Mouse (Mus musculus): Measurements from ENCODE around the gene Cops9. TPM values are rescaled to one million over a fixed set of nuclear protein-coding genes. Genes with fewer than 3 reads are reported as not detected.

Gene Cops9
- polyA plus RNA-seq, 1 experiment from 2014 or later = 661 TPM

DNA sequence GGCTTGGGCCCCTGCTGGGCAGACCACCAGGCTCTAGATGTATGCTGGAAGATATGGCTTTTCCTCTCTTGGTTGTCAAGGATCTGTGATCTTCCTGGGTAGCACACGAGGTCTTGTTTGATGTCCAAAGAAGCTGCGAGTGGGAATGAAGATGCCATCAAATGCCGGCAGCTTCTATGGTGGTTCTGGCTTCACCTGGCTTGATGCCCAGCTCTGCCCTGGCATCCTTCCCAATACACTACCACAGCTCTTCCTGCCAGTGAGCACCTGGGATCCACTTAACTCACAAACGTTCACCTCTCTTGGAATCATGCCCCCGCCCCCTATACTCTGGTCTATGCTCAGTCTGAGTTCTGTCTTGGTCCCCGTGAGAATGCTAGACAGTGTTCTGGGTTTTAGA lies 25.3 kb upstream of the Cops9 start:
- Histone ChIP-seq H3K36me3 (no peaks in the 10 kb centered on the region), H3K4me3 (replicated peaks) (no peak overlapping the region), H3K9me3 (replicated peaks) (peaks cover 5% of the 10 kb centered on the region; the same call in 1 of the 2 replicates), H3K27ac (replicated peaks) (no peak overlapping the region), H3K9ac (replicated peaks) (no peak overlapping the region), H3K4me1 (no peaks in the 10 kb centered on the region), H3K4me2 (no peak overlapping the region), H3K27me3 (replicated peaks) (no peaks in the 10 kb centered on the region)
- no peak for ATAC-seq (ENCODE audit: low FRiP score)
- WGBS = 58% methylated on average over 6 of the region's 6 CpGs

DNA sequence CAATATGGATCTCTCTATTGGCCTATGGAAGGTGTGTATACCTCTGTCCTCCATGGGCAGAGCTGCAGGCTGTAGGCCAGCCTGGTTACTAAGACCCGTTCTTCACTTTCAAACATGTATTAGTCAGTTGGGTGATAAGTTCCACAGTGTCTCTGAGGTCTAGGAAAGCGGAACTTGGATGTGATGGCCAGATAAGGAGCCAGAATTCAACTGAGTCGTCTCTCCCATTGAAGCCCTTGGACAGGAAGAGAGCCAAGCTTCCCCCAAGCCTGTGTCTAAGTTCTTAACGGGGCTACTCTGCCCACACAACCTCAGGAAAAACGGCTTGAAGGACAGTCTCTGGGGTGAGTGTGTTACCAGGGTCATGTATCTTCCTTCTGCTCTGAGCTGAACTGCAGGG lies 17.6 kb upstream of the Cops9 start:
- no peak overlapping the region for H3K4me3 ChIP-seq (replicated peaks)
- H3K4me1 ChIP-seq = no peaks in the 10 kb centered on the region
- no peaks in the 10 kb centered on the region for H3K36me3 ChIP-seq
- 77% methylated on average over 5 of the region's 5 CpGs for WGBS
- no peak overlapping the region for H3K4me2 ChIP-seq
- no peak overlapping the region for H3K27ac ChIP-seq (replicated peaks)
- ATAC-seq (ENCODE audit: low FRiP score) = no peak
- H3K27me3 ChIP-seq (replicated peaks) = no peaks in the 10 kb centered on the region
- no peaks in the 10 kb centered on the region for H3K9me3 ChIP-seq (replicated peaks)
- H3K9ac ChIP-seq (replicated peaks) = no peak overlapping the region

DNA sequence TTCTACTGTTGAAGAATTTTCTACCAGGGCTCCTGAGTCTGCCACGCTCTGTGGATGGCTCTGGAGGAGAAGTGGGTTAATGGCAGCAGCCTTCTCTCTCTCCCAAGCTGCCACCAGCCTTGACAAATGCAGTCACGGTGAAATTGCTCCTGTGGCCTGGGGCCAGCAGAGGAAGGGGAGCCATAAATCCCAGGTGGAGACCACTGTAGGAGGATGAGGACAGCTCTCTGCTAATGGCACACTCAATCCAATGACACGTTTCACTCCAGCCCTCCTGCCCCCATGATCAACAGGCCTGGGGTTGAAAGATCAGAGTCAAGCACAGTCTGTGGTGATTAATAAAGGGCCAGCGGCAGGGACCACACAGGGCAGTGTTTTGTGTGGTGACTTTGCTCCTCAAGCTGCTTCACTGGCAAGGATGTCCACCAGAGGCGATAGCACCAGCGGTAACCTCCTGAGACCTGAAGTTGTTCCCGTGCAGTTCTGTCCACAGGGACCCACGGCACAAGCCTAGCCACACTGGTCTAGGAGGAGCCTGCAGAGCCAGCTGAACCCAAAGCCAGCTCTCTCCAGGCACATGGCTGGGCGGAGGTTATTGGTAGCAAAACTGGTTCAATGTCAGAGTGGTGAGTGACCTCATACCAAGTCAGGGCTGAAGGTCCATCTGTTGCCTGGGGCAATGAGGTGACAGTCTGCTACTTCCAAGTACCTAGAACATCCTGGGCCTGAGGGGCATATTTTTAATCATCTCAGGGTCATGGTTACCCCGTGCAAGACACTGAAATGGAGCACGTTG lies 15.4 kb upstream of the Cops9 start:
- Histone ChIP-seq H3K27me3 (replicated peaks) (no peaks in the 10 kb centered on the region), H3K27ac (replicated peaks) (no peak overlapping the region), H3K4me2 (no peak overlapping the region), H3K4me3 (replicated peaks) (no peak overlapping the region), H3K36me3 (no peaks in the 10 kb centered on the region), H3K9me3 (replicated peaks) (no peaks in the 10 kb centered on the region), H3K4me1 (no peaks in the 10 kb centered on the region), H3K9ac (replicated peaks) (no peak overlapping the region)
- ATAC-seq (ENCODE audit: low FRiP score) = no peak
- WGBS = 63% methylated on average over 11 of the region's 11 CpGs

DNA sequence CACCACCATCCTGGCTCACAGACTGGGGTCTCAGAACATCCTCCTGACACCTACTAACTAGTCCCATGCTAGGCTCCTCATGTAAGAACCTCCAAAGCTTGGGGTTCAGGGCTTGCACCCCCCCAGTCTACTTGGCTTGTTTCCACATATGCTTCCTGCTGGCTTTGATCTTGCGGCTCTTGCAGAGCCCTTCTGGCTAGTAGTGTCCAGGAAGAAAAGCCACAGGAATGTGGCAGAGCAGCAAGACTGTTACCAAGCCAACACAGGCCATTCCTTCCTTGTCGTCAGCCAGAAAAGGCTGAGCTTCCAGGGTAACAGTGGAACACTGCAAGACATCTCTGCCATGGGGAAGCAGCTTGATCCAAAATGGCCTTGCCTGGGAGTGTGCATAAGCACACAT lies 12.9 kb upstream of the Cops9 start:
- no peak overlapping the region for H3K9ac ChIP-seq (replicated peaks)
- no peaks in the 10 kb centered on the region for H3K9me3 ChIP-seq (replicated peaks)
- H3K4me3 ChIP-seq (replicated peaks) = no peak overlapping the region
- H3K36me3 ChIP-seq = no peaks in the 10 kb centered on the region
- no peaks in the 10 kb centered on the region for H3K27me3 ChIP-seq (replicated peaks)
- 0 out of 2 replicates have a peak, but pooled peaks cover 7% of the 10 kb centered on the region for H3K4me1 ChIP-seq
- WGBS = 60% methylated on average over 2 of the region's 2 CpGs
- no peak for ATAC-seq (ENCODE audit: low FRiP score)
- H3K27ac ChIP-seq (replicated peaks) = no peak overlapping the region
- no peak overlapping the region for H3K4me2 ChIP-seq

DNA sequence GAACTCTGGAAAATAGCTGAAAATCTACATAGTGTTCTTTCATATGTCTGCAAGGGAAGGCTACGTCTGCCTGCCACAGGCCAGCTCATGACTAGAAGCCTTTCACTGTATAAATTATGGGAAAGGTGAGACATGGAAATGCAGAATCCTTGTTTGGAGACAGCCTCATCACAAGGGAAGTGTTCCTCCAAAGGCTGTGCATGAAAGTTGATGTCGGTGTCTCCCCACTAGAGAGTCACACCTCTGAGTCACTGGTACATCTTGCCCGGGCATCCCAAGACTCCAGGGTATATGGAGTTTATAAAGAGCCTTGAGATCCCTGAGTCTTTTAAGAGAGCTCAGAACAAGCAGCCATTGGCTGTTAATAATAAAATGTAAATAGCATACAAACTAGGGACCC lies 11.4 kb upstream of the Cops9 start:
- Histone ChIP-seq H3K9ac (replicated peaks) (no peak overlapping the region), H3K4me2 (no peak overlapping the region), H3K36me3 (no peaks in the 10 kb centered on the region), H3K4me1 (peaks cover 7% of the 10 kb centered on the region; the same call in 1 of the 2 replicates), H3K4me3 (replicated peaks) (no peak overlapping the region), H3K27me3 (replicated peaks) (no peaks in the 10 kb centered on the region), H3K9me3 (replicated peaks) (no peaks in the 10 kb centered on the region), H3K27ac (replicated peaks) (no peak overlapping the region)
- no peak for ATAC-seq (ENCODE audit: low FRiP score)
- WGBS = 90% methylated on average over 3 of the region's 3 CpGs

DNA sequence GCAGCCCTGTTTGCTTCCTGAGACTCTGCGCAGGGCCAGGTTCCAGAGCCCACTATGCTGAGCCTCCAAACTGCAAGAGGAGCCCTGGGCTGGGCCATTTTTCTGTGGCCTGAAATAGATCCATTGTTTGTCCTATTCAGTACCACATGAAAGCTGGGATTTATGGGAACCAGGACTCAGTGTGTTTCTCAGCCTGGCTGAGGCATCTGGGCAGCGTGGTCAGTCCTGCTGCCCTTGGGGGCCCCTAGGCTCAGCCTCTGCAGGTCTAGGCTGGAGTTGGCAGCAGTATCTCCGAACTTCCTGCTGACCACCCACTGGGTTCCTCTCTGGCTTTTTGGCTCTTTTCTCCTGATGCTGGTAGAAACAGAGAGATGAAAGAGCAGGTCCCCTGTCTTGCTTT lies 9.7 kb upstream of the Cops9 start:
- Histone ChIP-seq H3K4me2 (no peak overlapping the region), H3K4me1 (peaks cover 15% of the 10 kb centered on the region), H3K27ac (replicated peaks) (0 out of 2 replicates have a peak overlapping the region, but pooled peaks have one; percentile 13), H3K9ac (replicated peaks) (no peak overlapping the region), H3K9me3 (replicated peaks) (no peaks in the 10 kb centered on the region), H3K27me3 (replicated peaks) (0 out of 2 replicates have a peak, but pooled peaks cover under 1% of the 10 kb centered on the region), H3K36me3 (no peaks in the 10 kb centered on the region), H3K4me3 (replicated peaks) (no peak overlapping the region)
- WGBS = 34% methylated on average over 3 of the region's 3 CpGs
- ATAC-seq (ENCODE audit: low FRiP score) = no peak

DNA sequence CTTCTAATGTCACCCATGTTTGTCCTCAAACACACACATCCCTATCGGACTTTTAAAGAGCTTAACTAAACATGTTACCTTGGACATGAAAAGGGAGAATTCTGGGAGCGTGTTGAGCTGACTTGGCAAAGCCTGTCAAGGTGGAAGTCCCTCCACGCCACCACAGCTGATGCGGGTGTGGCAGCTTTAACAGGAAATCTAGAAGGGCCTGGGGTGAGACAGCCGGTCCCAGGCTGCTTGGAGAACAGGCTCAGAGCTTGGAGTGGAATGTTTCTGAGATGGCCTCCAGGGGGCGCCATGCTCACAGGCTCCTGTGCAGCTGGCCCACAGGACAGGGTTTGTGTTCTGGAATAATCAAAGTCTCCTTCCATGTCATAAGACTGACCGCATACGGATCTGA lies 6.9 kb upstream of the Cops9 start, which contains the start of gene Otos:
TSS of gene Otos (minus strand) at position 169 of the 400 bp plus-strand sequence.
- peak within 1 kb of the TSS; percentile 28 for H3K4me2 ChIP-seq
- H3K9me3 ChIP-seq (replicated peaks) = no peaks in the 10 kb centered on the region
- 28% methylated on average over 8 of the region's 8 CpGs for WGBS
- peak; percentile 69; the same call in 1 of the 2 replicates for ATAC-seq (ENCODE audit: low FRiP score)
- no peaks in the 10 kb centered on the region for H3K36me3 ChIP-seq
- H3K27ac ChIP-seq (replicated peaks) = 0 out of 2 replicates have a peak within 1 kb of the TSS, but pooled peaks have one; percentile 13
- H3K4me1 ChIP-seq = peaks cover 15% of the 10 kb centered on the region
- H3K9ac ChIP-seq (replicated peaks) = 0 out of 2 replicates have a peak within 1 kb of the TSS, but pooled peaks have one; percentile 1
- H3K27me3 ChIP-seq (replicated peaks) = 0 out of 2 replicates have a peak, but pooled peaks cover 3% of the 10 kb centered on the region
- H3K4me3 ChIP-seq (replicated peaks) = no peak within 1 kb of the TSS

DNA sequence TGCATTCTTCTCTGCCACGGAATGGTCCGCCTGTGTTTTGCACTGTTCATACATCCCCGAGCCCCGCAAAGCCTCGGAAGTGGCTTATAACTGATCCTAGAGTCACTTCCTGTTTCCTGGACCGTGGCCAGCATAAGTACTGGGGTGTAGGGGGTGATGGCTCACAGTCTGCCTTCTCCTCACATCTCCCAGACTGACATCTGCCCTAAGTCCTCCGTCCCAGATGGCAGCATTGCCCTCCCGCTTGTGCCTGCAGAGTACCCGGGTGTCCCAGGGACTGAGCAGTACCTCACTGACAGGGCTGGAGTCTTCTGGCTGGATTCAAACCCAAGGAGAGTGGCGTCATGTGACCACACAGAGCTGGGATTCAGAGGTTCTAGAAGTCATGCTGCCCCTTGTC lies 6.4 kb upstream of the Cops9 start:
- peaks cover 15% of the 10 kb centered on the region for H3K4me1 ChIP-seq
- H3K27me3 ChIP-seq (replicated peaks) = 0 out of 2 replicates have a peak, but pooled peaks cover 3% of the 10 kb centered on the region
- H3K36me3 ChIP-seq = no peaks in the 10 kb centered on the region
- WGBS = 54% methylated on average over 10 of the region's 10 CpGs
- no peak overlapping the region for H3K27ac ChIP-seq (replicated peaks)
- 0 out of 2 replicates have a peak, but pooled peaks have one; percentile 19 for ATAC-seq (ENCODE audit: low FRiP score)
- no peak overlapping the region for H3K4me3 ChIP-seq (replicated peaks)
- H3K9ac ChIP-seq (replicated peaks) = 0 out of 2 replicates have a peak overlapping the region, but pooled peaks have one; percentile 1
- no peaks in the 10 kb centered on the region for H3K9me3 ChIP-seq (replicated peaks)
- H3K4me2 ChIP-seq = peak overlapping the region; percentile 28; the same call in 1 of the 2 replicates

DNA sequence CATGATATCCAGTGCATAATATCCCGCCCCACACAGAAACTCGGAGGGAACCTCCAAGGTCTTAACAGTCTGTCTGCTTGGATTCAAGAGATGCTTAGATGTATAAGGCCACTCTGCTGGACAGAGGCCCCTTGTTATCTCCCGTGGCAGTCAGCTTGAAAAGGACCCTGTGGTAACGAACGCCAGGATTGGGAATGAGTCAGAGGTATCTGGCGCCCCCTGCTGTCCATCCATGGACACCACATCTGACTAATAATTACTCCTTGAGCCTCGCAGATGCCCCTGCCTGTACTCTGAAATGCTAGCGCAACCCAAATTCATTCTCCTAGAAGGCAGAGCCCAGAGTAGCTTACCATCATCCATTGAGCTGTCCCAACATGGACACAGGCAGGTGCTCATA lies 6.0 kb upstream of the Cops9 start:
- Histone ChIP-seq H3K27ac (replicated peaks) (0 out of 2 replicates have a peak overlapping the region, but pooled peaks have one; percentile 13), H3K36me3 (no peaks in the 10 kb centered on the region), H3K4me1 (peaks cover 16% of the 10 kb centered on the region), H3K9ac (replicated peaks) (peak overlapping the region; percentile 1; the same call in 1 of the 2 replicates), H3K4me3 (replicated peaks) (no peak overlapping the region), H3K9me3 (replicated peaks) (no peaks in the 10 kb centered on the region), H3K27me3 (replicated peaks) (0 out of 2 replicates have a peak, but pooled peaks cover 3% of the 10 kb centered on the region), H3K4me2 (peak overlapping the region; percentile 28)
- 8% methylated on average over 8 of the region's 8 CpGs for WGBS
- ATAC-seq (ENCODE audit: low FRiP score) = peak; percentile 53

DNA sequence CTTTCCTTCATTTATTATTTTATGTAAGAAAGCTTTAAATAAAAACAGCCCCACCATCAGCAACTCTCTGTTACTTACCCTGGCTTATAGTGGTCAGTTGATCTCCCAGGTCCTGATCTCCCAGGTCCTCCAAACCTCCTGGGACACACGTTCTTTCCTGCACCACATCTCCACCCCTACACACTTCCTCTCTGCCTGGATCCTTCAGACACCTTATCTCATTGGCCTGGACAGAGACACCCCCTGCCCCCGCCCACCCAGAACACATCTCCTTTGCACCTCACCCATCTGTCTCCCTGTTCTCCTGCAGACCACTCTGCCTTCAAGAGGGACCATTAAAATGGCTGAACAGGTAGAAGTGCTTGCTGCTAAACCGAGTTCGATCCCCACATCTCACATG lies 5.2 kb upstream of the Cops9 start:
- Histone ChIP-seq H3K4me2 (no peak overlapping the region), H3K9me3 (replicated peaks) (no peaks in the 10 kb centered on the region), H3K4me1 (peaks cover 23% of the 10 kb centered on the region), H3K27me3 (replicated peaks) (0 out of 2 replicates have a peak, but pooled peaks cover 3% of the 10 kb centered on the region), H3K4me3 (replicated peaks) (no peak overlapping the region), H3K27ac (replicated peaks) (no peak overlapping the region), H3K36me3 (no peaks in the 10 kb centered on the region), H3K9ac (replicated peaks) (no peak overlapping the region; the same call in 1 of the 2 replicates)
- 80% methylated on average over 4 of the region's 4 CpGs for WGBS
- ATAC-seq (ENCODE audit: low FRiP score) = no peak

DNA sequence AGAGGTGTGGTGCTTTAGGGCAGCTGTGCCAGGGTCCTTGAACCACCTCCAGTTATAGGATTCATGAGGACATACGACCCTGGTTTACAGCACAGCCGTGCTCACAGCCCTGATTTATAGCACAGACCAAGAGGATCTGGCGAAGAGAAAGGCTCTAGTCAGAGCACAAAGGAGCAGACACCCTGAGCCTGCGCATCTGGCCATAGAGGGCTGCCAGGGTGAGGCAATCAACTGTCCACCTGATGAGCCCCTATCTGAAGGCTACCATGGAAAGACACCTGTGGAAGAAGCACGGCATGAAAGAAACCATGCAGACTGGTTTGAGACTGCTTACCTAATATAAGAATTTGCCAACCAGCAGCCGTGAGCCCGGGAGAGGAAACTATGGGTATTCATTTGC lies 4.8 kb upstream of the Cops9 start:
- Histone ChIP-seq H3K4me3 (replicated peaks) (no peak overlapping the region), H3K36me3 (no peaks in the 10 kb centered on the region), H3K4me1 (peaks cover 19% of the 10 kb centered on the region), H3K27ac (replicated peaks) (no peak overlapping the region), H3K27me3 (replicated peaks) (0 out of 2 replicates have a peak, but pooled peaks cover 3% of the 10 kb centered on the region), H3K4me2 (no peak overlapping the region), H3K9ac (replicated peaks) (no peak overlapping the region), H3K9me3 (replicated peaks) (no peaks in the 10 kb centered on the region)
- ATAC-seq (ENCODE audit: low FRiP score) = no peak
- 57% methylated on average over 7 of the region's 7 CpGs for WGBS

DNA sequence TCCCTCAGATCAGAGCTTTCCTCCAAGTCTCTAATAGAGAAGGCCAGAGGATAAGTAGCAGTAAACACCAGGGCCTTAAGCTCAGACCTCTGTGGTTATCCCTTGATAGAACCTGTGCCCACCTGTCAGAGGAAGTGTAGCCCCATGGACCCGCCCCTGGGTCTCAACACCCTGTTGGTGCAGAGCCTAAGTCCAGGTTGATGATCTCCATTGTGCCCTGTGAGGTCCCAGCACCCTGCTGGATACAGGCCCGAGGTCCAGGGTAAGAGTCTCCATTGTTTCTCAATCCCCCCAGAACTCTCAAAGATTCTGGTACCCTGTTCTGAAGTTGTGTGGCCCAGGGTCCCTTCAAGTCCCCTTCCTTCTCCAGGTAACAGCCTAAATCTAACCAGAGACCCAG lies 4.3 kb upstream of the Cops9 start:
- 66% methylated on average over 2 of the region's 2 CpGs for WGBS
- no peak for ATAC-seq (ENCODE audit: low FRiP score)

More for the DNA sequence above, 4.3 kb upstream of the Cops9 start:
- peaks cover 19% of the 10 kb centered on the region for H3K4me1 ChIP-seq
- 0 out of 2 replicates have a peak, but pooled peaks cover 3% of the 10 kb centered on the region for H3K27me3 ChIP-seq (replicated peaks)
- H3K9me3 ChIP-seq (replicated peaks) = no peaks in the 10 kb centered on the region
- H3K36me3 ChIP-seq = no peaks in the 10 kb centered on the region
- no peak overlapping the region for H3K9ac ChIP-seq (replicated peaks)
- H3K27ac ChIP-seq (replicated peaks) = no peak overlapping the region
- H3K4me2 ChIP-seq = no peak overlapping the region
- H3K4me3 ChIP-seq (replicated peaks) = no peak overlapping the region

Data from neural tube, embryonic 15.5 days (tissue).